Mouse (Mus musculus): ENCODE measurements around the gene Aup1. TPM values are rescaled to one million over a fixed set of nuclear protein-coding genes. Genes with fewer than 3 reads are reported as not detected.

Aup1 gene
- total and polyA plus RNA-seq, 3 experiments = 259 to 500 TPM; not detected in 1

DNA sequence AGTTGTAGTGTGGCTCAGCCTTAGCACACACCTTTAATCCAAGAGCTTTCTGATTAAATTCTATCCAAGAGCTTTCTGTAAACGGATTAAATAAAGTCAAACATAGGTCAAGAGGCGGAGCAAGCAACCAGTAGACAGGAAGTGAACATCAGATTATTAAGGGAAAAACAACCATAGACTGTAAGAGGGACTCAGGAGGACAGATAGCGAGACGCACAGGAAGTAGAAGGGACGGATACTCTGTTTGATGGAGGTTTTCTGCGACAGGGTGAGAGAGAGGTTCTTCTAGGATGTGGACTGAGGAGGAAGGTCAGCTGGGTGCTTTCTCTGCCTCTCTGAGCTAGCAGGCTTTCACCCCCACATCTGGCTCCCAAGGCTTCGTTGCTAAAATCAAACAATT is 44.3 kb upstream of the Aup1 start:
- peaks cover 3% of the 10 kb centered on the region for H3K79me2 ChIP-seq (ENCODE audit: control insufficient read depth, insufficient read depth, low read length, poor library complexity)
- peak overlapping the region; percentile 56 to 80 for H3K4me3 ChIP-seq (ENCODE audit: control insufficient read depth in 1 of 2, insufficient read depth in 1 of 2, low read depth in 2 of 2, low read length in 2 of 2)
- no peaks in the 10 kb centered on the region for H3K27me3 ChIP-seq (ENCODE audit: control insufficient read depth in 1 of 2, insufficient read depth in 2 of 2, low read length in 2 of 2)
- peak overlapping the region; percentile 79 for H3K9ac ChIP-seq (ENCODE audit: control insufficient read depth, low read depth, low read length, poor library complexity, severe bottlenecking)
- H3K4me1 ChIP-seq (ENCODE audit: control insufficient read depth in 1 of 2, insufficient read depth in 2 of 2, low read length in 2 of 2) = peaks cover 41 to 52% of the 10 kb centered on the region in 2 experiments
- peak; percentile 88 for DNase-seq (ENCODE audit: low read depth, low spot score)
- H3K27ac ChIP-seq (ENCODE audit: control insufficient read depth, low read depth, low read length) = peak overlapping the region; percentile 88
- peaks cover 0 to 52% of the 10 kb centered on the region in 2 experiments; a peak in 2 of 4 replicates for H3K36me3 ChIP-seq (ENCODE audit: control insufficient read depth in 1 of 2, insufficient read depth in 2 of 2, low read length in 2 of 2)
- no peaks in the 10 kb centered on the region for H3K9me3 ChIP-seq (replicated peaks; ENCODE audit: insufficient read depth, low read length)
- TF ChIP-seq ZC3H11A (IDR thresholded peaks at IDR 0.05; ENCODE audit: low read depth, low read length) = no peak
- peak; percentile 83 for TF ChIP-seq HCFC1 (IDR thresholded peaks at IDR 0.05; ENCODE audit: low read depth, low read length)
- TF ChIP-seq NRF1 (IDR thresholded peaks at IDR 0.05; ENCODE audit: insufficient read depth, low read depth, low read length, poor library complexity, severe bottlenecking) = no peak
- no peak for TF ChIP-seq MAFK (IDR thresholded peaks at IDR 0.05; ENCODE audit: borderline replicate concordance, low read depth, low read length)
- TF ChIP-seq ZKSCAN1 (IDR thresholded peaks at IDR 0.05; ENCODE audit: low read depth, low read length) = no peak
- no peak for TF ChIP-seq TAL1 (IDR thresholded peaks at IDR 0.05; ENCODE audit: low read length)
- TF ChIP-seq ZNF384 (IDR thresholded peaks at IDR 0.05; ENCODE audit: low read depth, low read length) = no peak
- TF ChIP-seq MEF2A (IDR thresholded peaks at IDR 0.05; ENCODE audit: extremely low read depth, insufficient replicate concordance, low read depth, low read length, poor library complexity, severe bottlenecking) = 0 out of 2 replicates have a peak, but pooled peaks have one; percentile 16
- peak; percentile 15 for TF ChIP-seq MXI1 (IDR thresholded peaks at IDR 0.05; ENCODE audit: low read depth, low read length)
- TF ChIP-seq CHD1 (IDR thresholded peaks at IDR 0.05; ENCODE audit: low read depth, low read length) = 0 out of 2 replicates have a peak, but pooled peaks have one; percentile 6
- TF ChIP-seq CTCF (IDR thresholded peaks at IDR 0.05 in 2 of 3, conservative IDR thresholded peaks at IDR 0.05 in 1 of 3; ENCODE audit: control insufficient read depth in 1 of 3, insufficient read depth in 1 of 3, low read depth in 2 of 3, low read length in 3 of 3, poor library complexity in 1 of 3, severe bottlenecking in 1 of 3) = no peak
- no peak for TF ChIP-seq E2F4 (IDR thresholded peaks at IDR 0.05; ENCODE audit: borderline replicate concordance, low read depth, low read length)
- TF ChIP-seq USF2 (IDR thresholded peaks at IDR 0.05; ENCODE audit: borderline replicate concordance in 1 of 2, insufficient read depth in 1 of 2, low read depth in 1 of 2, low read length in 2 of 2) = no peak
- TF ChIP-seq UBTF (IDR thresholded peaks at IDR 0.05; ENCODE audit: borderline replicate concordance, insufficient read depth, low read depth, low read length) = no peak
- TF ChIP-seq ZMIZ1 (IDR thresholded peaks at IDR 0.05; ENCODE audit: low read depth, low read length) = peak; percentile 95
- peak; percentile 82 for TF ChIP-seq GATA1 (IDR thresholded peaks at IDR 0.05; ENCODE audit: low read depth, low read length)
- TF ChIP-seq POLR2AphosphoS5 (IDR thresholded peaks at IDR 0.05; ENCODE audit: borderline replicate concordance, low read depth, low read length) = peak; percentile 19; the same call in 1 of the 2 replicates
- TF ChIP-seq TCF12 (IDR thresholded peaks at IDR 0.05; ENCODE audit: low read depth, low read length) = peak; percentile 73
- no peak; the same call in 1 of the 2 replicates for TF ChIP-seq KAT2A (conservative IDR thresholded peaks at IDR 0.05; ENCODE audit: low read depth, low read length)
- peak; percentile 69 for TF ChIP-seq ELF1 (IDR thresholded peaks at IDR 0.05; ENCODE audit: low read depth, low read length)
- peak; percentile 27; the same call in 1 of the 2 replicates for TF ChIP-seq MAX (IDR thresholded peaks at IDR 0.05; ENCODE audit: low read length)
- peak; percentile 84 for TF ChIP-seq ETS1 (IDR thresholded peaks at IDR 0.05; ENCODE audit: low read depth, low read length)
- TF ChIP-seq RCOR1 (IDR thresholded peaks at IDR 0.05; ENCODE audit: low read depth, low read length) = peak; percentile 41
- peak; percentile 70; the same call in 1 of the 2 replicates for TF ChIP-seq SIN3A (IDR thresholded peaks at IDR 0.05; ENCODE audit: low read length)
- TF ChIP-seq TBP (IDR thresholded peaks at IDR 0.05; ENCODE audit: low read depth, low read length) = peak; percentile 94
- TF ChIP-seq POLR2AphosphoS2 (IDR thresholded peaks at IDR 0.05; ENCODE audit: low read length) = peak; percentile 79; the same call in 1 of the 2 replicates
- TF ChIP-seq BHLHE40 (IDR thresholded peaks at IDR 0.05; ENCODE audit: borderline replicate concordance, low read depth, low read length) = no peak
- TF ChIP-seq EP300 (IDR thresholded peaks at IDR 0.05; ENCODE audit: low read depth in 1 of 2, low read length in 2 of 2) = peak in 1 of 2 experiments; percentile 70; a peak in 3 of 4 replicates
- TF ChIP-seq MYC (IDR thresholded peaks at IDR 0.05; ENCODE audit: low read depth, low read length) = no peak
- TF ChIP-seq NELFE (IDR thresholded peaks at IDR 0.05; ENCODE audit: low read depth, low read length) = peak; percentile 83
- TF ChIP-seq POLR2A (IDR thresholded peaks at IDR 0.05; ENCODE audit: control insufficient read depth in 1 of 2, insufficient read depth in 1 of 2, low read depth in 1 of 2, low read length in 2 of 2, poor library complexity in 1 of 2) = peak; percentile 15 to 89; a peak in 3 of 4 replicates
- TF ChIP-seq USF1 (IDR thresholded peaks at IDR 0.05; ENCODE audit: low read depth, low read length) = no peak
- no peak for TF ChIP-seq JUND (IDR thresholded peaks at IDR 0.05; ENCODE audit: low read depth, low read length)
- TF ChIP-seq SMC3 (IDR thresholded peaks at IDR 0.05; ENCODE audit: low read depth, low read length) = no peak
- no peak for TF ChIP-seq GABPA (IDR thresholded peaks at IDR 0.05; ENCODE audit: low read depth, low read length)
- no peak for TF ChIP-seq RAD21 (IDR thresholded peaks at IDR 0.05; ENCODE audit: low read depth, low read length)
- TF ChIP-seq CHD2 (IDR thresholded peaks at IDR 0.05; ENCODE audit: low read length) = no peak
